Mouse (Mus musculus): Measurements from ENCODE around the gene Hhip.

Gene Hhip

DNA sequence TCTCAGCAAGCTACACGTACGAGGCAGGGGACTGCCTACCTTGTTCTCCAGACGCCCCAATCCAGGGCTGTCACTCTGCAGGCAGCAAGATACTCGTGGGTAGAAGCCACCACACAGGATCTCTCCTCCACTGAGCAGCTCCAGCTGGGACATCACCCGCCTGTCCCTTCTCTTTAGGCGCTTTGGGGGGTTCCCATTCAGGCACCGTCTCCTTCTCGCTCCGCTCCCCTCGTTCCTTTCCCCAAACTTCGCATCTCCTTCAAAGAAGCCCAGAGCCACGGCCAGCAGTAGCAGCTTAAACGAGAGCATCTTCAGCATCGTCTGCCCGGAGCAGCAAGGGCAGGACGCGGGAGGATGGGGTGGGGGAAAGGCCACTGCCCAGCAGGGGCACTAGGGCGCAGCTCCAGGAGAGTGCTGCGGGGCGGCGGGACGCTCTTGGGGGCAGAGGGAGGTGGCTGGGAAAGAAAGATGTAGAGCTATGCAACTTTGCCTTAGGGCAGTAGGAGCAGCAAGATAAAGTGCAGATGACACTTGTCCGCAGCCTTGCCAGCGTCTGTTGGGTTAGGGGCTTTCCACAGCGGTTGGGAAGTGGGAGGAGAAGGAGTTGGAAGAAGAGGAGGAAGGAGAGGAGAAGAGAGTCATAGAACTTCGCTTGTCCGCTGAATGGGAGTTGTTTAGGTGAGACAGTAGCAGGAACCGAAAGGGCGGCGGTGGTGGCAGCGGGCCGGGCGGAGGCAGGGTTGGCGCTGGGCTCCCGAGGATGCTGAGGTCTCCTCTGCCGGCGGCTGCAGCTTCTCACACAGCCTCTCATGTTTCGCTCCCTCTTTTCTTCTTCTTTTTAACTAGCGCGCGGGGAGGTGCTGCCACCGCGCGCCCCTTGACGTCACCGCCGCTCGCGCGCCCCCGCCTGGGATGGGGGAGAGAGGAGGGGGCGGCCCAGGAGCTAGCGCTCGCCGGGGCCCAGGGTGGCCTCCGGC lies at the start of gene Hhip:
Gene Hhip (minus strand): TSS at position 809 of the 977 bp plus-strand sequence.
- DNase-seq (ENCODE audit: low spot score in 2 of 2): no peak

DNA sequence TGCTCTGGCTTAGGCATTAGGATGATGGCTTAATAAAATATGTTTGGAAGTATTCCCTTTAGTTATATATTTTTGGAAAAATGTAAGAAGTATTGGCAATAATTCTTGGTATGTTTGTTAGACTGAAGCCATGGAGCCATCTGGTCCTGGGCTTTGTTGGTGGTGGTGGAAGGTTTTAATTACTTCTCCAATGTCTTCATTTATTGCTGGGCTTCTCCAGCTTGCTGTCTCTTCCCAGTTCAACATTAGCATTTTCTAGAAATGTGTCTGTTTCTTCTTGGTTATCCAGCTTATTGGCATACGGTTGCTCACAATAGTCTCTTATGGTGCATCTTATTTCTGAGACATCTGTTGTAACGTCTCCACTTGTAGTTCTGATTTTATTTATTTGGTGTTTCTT lies 29.2 kb upstream of the Hhip start:
- DNase-seq (ENCODE audit: low spot score in 2 of 2): no peak

DNA sequence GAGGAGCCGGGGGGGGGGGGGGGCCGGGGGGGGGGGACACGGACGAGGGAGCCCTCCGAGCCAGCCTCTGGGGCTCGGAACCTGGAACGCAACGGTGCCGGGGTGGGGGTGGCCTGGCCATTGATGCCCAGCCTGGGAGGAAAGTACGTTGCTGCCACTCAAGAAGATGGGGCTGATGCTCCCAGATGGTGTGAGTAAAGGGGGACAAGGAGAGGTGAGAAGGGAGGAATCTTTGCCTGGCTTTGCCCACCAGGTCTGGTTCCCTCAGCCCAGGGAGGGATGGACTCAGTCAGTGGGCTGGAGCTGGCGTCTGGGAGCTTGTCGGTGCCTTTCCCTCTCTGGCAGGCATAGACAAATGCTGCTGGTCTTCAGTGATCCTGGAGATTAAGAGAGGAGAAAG lies 387 bp upstream of the Hhip start:
- DNase-seq (ENCODE audit: low spot score in 2 of 2): no peak

DNA sequence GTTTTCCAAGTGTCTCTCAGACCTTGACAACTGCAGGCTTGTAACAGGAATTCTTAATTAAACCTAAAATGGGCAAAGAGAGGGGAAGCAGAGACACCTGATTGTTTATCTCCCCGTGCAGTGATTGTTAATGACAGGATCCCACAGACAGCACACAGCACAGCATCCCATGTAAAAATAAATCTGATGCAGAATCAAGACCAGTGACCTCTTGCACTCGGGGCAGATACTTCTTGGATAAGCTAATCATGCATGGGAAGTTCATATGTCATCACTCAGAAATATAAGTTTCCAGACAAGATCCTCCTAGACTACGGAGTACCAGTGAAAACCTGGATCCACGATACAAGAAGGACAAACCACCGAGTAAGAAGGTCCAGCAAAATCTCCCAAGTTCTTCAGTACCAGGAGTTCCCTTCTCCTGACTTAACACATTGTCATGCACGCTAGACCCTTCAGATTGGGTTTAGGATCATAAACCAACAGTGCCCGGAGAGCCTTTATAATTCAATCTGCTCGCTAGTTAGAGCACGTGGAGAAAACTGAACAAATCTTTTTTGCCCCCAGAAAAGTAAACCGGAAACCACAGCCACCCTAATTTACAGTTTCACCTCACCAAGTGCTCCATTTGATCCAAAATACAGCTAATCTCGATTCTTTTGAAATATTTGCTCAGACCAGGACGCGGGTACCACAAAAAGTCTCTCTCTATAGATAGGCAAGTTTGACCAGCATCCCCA lies 1.3 kb downstream of the Hhip start:
- no peak for DNase-seq (ENCODE audit: low spot score in 2 of 2)

DNA sequence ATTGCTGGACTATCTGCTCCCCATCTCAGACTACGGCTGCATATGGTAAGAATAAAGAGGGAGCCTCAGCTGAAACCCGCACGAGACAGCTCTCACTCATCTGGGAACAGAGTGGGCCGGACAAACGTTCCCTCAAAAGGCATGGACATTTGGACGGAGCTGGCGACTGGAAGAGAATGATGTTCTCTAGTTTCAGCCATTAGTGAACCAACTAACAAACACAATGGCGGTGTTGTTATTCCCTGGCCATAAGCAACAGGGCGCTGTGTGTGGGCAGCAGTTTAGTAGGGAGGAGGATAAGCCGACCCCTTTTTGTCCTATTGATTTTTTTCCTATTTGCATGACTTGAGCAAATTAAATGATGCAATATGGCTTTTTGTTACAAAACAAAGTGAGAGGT lies 2.0 kb downstream of the Hhip start:
- no peak for DNase-seq (ENCODE audit: low spot score in 2 of 2)

DNA sequence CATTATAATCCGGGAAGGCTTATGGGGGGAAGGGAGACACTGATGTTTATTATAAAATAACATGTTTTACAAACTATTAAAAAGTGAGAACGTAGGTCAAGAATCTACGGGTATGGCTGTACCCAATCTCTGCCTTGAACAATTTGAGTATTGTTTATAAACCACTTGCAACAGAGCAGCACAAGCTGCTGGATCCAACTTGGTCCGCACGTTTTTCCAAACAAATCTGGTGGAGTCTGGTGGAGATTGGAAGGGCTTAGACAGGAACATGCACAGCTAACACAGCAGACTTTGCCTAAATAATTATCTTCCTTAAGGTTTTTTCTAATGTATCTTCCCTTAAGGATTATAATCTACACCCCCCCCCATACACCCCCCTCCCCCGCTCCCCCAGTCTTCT lies 2.7 kb downstream of the Hhip start:
- no peak for DNase-seq (ENCODE audit: low spot score in 2 of 2)

DNA sequence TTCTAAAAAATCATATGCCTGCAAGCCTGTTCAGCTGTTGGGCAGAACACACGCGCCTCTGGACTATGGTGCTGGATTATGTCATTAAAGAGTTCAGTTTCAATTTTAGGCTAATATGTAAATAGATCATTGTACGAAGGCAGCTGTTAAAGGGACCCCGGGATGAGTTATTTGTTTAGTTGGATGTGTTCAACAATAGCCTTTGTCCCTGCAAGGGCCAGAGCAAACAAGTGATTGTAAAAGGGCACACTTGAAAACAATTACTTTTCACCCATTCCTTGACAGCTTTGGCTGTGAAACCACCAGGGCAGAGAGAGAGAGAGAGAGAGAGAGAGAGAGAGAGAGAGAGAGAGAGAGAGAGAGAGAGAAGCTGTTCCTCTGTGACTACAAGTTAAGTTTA lies 3.6 kb downstream of the Hhip start:
- DNase-seq (ENCODE audit: low spot score in 2 of 2): no peak

DNA sequence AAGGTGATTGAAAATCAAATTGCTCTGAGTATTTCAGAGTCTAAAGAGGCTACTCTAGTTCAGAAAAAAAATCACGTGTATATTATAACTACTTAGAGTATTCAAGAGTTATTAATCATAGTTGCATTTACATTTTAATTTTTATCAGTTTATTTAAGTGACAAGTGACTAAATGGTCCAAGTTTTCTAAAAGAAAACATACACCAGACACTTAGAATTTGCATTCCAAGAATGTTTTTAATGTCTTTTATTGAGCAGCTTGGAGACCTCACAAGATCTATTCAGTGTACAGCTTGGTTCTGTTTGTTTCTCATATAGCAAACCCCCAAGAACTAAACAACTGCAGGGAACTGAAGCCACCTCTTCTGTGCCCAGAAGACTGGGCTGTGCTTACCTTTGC lies 5.0 kb downstream of the Hhip start:
- no peak for DNase-seq (ENCODE audit: low spot score in 2 of 2)

DNA sequence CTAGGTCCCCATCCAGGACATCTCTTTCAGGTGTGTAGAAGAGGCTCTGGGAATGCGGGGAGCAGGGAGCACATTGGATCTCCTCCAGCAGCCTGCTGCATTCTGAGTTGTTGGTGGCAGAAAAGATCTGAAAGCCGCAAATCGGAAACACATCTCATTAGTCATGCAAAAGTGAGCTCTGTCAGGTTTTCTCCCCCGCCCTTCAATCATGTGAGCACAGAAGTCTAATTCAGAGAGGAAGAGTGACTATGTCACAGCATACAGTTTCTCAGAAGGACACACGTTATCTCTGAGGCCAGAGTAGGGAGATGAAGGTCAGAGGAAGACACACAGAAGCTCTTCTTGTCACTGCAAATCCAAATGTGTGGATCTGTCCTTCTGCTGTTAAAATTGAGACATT lies 6.3 kb downstream of the Hhip start:
- no peak for DNase-seq (ENCODE audit: low spot score in 2 of 2)

DNA sequence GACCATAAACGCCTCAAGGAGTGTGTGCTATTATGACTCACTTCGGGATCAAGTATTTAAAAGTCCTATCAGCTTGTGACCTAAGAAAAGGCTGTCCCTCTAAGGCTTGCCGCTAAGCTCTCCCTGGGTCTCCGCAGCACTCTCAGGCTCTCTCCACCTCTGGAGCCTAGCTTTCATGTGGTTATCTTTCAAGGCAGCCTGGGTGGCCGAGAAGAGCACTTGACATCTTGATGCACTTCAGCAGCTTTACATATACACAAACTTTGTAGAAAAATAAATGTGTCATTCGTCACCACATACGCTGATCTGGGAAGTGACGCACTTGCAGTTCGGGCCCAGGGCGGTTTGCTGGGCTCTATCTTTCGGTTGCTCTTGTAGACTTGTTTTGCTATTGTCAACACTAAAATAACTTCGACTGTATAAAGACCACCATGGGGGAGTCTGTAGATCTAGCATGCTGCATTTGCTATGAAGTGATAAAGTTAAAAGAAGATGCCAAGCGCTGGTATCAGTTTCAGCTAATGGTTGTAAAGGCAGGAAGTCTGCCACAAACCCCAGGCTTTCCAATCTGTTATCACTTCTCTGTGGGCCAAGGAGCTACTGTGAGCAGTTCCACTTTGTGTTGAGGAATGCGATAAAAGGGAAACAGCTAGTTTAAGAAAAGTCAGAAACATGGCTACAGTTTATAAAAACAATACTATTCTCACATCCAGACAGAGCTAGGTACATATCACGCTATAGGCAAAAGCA lies 8.4 kb downstream of the Hhip start:
- DNase-seq (ENCODE audit: low spot score in 2 of 2): no peak

DNA sequence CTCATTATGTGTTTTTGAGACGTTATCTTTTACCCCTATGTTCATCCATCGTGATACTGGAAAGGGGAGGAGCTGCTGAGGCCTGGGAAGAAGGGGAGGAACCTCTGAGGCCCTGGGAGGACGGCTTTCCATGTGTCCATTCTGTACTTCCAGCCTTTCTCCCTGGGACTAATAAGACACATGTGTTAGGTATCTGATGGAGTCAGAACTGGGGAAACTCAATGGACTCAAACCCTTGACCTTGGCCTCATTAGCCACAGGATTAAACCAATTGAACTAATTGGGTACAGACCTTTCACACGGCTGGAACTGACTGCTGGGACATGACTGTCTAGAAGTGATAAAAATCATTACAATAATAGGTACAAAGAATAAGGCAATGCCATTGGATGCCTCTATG lies 9.6 kb downstream of the Hhip start:
- no peak for DNase-seq (ENCODE audit: low spot score in 2 of 2)

DNA sequence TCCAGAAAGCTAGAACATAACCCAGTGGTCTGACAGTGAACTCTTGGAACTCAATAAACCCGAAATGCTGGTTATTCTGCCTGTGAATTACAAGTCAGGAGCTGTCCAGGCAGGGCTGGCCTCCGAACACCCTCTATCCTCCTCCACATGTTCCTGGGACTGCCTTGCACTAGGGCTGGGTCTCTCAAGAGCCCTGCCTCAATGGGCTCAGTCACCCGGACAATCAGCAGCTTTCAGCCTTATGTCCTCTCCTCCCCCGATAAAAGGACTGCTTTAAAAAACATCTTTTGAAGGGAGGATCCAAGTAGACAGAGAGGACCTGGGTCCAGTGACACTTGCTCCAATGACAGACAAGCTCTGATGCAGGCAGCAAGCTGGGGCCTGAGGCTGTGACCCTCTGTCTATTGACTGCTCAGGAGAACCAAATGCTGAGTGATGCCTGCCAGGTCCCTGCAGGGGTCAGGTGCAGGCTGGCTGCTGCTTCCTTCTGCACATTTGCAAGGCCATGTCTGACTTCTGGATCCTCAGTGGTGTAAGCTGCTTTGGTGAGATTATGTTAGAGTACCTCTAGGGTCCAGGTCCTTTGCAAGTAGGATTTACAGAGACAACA lies 20.1 kb downstream of the Hhip start:
- DNase-seq (ENCODE audit: low spot score in 2 of 2): peak in 1 of 2 experiments; percentile 35

DNA sequence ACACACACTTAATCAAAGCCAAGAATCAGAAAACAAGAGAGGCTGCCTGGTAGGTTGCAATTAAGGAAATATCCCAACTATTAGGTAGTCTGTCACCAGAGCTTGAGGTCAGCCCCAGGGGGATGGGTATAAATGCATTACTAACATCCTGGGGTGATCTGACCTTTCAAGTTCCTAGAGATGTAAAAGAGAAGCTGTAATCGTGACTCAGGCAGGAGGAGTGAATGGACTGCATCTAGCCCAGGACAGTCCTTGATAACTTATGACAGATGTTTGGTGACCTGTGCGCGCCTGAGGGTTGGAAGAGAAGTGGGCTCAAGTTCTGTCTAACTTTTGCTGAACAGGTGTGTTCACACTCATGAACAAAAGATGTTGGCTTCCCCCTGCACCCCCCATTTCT lies 25.2 kb downstream of the Hhip start:
- DNase-seq (ENCODE audit: low spot score in 2 of 2): no peak

DNA sequence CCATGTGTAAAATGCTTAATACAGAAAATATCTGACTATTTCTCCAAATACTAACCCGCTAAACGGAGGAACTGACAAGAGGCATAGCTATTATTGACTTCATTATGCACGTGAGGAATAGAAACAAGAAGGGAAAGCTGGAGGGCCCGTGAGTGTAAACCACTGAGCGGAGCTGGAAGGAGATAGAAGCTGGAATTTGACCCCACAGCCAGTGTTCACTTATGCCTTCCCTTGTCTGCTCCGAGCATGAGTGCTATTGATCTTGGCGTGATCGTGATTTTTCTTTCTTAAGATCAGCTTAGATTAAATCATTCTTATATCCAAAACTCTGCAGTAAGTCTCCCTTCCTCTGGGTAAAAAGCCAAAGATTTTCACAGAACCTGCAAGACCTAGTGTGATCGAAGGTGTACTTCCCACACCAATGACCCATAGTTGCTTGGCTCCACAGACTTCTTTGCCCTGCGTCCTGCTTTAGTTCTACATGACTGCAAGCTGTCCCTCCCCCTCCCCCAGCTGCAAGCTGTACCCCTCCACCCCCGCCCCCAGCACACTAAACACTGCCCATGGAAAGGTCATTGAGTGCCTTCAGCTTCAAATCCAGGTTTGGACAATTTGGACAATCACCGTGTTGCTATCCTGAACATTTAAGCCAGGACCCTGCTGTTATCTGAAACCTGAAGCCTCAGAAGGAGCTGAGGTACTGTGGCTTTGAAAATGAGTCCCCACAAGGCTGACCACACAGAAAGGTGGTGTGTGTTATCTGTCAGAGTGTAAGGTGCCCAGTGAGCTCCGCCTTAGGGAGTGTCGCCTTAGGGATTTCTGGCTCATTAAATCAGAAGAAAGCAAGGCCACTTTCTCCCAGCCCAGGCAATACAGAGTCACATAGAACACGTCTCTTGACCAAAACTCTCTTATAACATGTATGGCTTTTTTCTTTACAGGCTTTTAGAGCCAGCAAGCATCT lies 26.2 kb downstream of the Hhip start:
- no peak for DNase-seq (ENCODE audit: low spot score in 2 of 2)

DNA sequence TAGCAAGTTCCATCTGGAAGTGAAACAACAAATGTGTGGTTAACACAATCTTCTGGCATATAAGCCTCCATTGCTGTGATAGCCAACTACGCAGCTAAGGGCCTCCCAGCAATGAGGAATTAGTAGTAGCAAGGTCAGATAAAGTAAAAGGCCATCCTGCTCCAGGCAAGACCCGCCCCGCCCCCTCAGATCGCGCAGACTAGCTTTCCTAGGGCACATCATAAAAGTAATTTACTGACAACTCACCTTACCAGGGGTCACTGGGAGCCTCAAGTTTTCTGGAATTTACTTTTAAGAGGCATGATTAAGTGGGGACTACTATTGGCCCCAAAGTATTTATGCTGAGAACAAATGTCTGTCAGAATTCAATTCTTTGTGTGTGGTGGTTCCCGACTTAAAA lies 28.2 kb downstream of the Hhip start:
- no peak for DNase-seq (ENCODE audit: low spot score in 2 of 2)

DNA sequence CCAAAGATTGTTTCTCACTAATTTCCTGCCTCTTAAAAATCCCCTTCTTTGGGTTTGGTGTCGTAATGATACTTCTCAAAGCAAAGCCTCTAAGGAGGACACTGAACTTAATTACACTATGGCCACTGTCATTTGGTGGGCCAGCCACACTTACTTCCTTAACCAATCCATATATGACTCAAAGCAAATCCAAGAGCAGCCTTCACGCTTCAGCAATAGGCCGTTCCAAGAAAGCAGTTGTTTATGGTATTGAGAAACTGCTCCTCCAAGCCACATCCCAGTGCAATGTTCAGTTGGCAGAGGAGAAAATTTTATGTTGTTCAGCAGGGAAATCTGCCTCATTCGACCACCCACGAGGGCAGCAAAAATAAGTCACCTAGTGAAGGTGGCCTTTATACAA lies 37.3 kb downstream of the Hhip start:
- no peak for DNase-seq (ENCODE audit: low spot score in 2 of 2)

DNA sequence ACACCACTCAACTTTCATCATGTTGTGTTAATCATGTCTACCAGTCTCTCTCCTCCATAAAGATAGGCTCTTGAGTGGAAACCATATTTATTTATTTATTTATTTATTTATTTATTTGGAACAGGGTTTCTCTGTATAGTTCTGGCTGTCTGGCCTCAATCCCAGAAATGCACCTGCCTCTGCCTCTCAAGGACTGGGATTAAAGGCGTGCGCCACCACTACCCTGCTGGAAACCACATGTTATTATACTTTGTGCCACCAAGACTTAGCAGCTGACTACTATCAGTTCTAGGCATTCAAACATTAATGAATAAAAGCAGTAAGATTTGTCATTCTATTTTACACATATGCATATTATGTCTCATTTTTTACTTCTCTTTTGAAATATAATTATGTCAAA lies 42.0 kb downstream of the Hhip start:
- no peak for DNase-seq (ENCODE audit: low spot score in 2 of 2)

DNA sequence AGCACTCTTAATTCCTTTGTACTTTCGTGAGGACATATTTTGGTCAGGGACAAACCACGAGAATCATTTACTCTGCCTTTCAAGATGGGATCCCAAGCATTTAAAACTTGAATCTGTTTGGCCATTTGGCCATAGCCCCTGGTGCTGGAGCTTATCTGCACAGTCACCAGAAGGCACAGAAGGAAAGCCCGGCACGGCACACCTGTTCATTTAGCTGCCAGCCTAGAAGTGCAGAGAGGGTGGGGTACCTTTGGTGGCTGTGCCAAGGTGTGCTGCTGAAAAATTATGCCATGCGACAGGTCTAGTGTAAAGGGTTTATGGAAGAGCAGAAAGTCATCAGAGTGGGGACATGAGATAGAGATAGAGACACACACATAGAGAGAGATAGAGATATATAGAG lies 53.4 kb downstream of the Hhip start:
- no peak for DNase-seq (ENCODE audit: low spot score in 2 of 2)

DNA sequence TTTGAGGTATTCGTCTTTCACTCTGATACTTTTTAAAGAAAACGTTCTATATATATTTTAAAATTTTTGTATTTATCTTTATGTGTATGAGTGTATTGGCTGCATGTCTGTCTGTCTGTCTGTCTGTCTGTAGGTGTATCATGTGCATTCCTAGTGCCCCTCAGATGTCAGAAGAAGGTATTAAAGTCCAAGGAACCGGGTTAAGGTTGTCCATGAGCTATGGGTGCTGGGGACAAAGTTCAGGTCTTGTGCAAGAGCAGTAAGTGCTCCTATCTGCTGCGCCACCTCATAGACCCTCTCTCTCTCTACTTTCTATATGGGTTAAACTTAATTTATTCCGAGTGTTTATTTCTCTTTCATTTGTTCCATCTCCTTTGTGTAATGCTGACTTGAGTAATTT lies 55.5 kb downstream of the Hhip start:
- no peak for DNase-seq (ENCODE audit: low spot score in 2 of 2)

DNA sequence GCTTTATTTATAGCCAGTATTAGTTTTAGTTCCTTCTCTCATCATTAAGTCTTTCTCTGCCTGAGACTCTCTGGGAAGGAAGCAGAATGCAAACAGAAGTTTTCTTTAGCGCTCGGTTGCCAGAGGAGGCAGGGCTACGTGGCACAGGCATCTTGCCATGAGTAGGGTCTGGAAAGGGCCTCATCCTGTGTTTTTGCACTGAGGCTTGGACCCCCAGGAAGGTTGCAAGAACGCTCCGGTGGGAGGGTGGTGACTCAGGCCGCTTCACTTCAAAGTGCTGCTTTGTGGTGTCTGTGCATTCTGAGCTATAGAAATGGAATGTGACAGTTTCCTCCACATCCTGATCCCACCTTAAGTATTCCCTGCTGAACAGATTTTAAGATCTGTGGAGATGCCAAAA lies 62.7 kb downstream of the Hhip start:
- DNase-seq (ENCODE audit: low spot score in 2 of 2): no peak

DNA sequence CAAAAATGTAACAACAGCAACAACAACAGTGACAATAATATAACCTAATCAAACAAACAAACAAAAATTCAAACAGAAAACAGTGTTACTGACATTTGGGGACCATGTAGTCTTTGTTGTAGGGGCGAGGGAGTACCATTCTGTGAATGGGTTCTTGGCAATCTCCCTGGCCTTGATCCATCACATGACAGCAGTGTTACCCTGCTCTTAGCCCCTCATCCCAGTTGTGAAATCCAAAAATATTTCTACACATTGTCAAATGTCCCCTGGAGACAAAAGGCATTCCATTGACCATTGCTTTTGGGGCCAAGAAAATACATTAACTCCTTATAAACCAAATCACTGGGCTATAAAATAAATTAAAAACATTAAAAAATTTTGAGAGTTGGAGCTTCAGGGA lies 64.3 kb downstream of the Hhip start:
- no peak for DNase-seq (ENCODE audit: low spot score in 2 of 2)
